Mouse (Mus musculus): Measurements from ENCODE around the gene Tmem108. TPM values are rescaled to one million over a fixed set of nuclear protein-coding genes. Genes with fewer than 3 reads are reported as not detected.

Tmem108 gene
- polyA plus RNA-seq, 1 experiment from 2014 or later, result 14.2 TPM

DNA sequence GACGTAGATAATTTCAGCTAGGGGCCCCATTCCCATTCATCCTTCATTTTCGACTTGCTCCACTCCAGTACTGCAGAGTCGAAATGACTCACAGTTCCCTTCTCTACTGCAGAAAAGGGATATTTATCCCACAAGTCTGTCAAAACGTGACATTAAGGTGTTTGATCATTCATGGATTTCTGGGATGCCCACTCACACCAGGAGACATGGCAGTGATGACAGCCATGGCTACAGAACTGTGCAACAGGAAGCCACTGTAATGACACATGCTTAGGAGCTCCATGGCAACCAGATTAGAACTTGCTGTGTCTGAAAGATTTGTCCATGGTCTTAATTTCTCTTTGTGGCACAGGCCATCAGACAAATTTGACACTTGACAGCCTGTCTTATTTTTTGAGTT lies 168.6 kb downstream of the Tmem108 start:
- ATAC-seq (replicated peaks; ENCODE audit: insufficient number of reproducible peaks, low FRiP score, low TSS enrichment, low read depth) (no peak), DNase-seq (ENCODE audit: low spot score) (no peak)
- no peak overlapping the region for H3K4me3 ChIP-seq (ENCODE audit: low read depth, low read length)
- no peaks in the 10 kb centered on the region for H3K27me3 ChIP-seq (ENCODE audit: control insufficient read depth, insufficient read depth, low read length)
- 77% methylated on average over 4 of the region's 4 CpGs for WGBS
- no peak overlapping the region for H3K9ac ChIP-seq (replicated peaks; ENCODE audit: low read length)
- H3K27ac ChIP-seq (replicated peaks; ENCODE audit: low read depth, low read length), result no peak overlapping the region
- no peaks in the 10 kb centered on the region for H3K4me1 ChIP-seq (ENCODE audit: control insufficient read depth, insufficient read depth, low read length)
- H3K4me2 ChIP-seq (ENCODE audit: low read depth, low read length), result no peak overlapping the region
- no peaks in the 10 kb centered on the region for H3K36me3 ChIP-seq (replicated peaks; ENCODE audit: control insufficient read depth, insufficient read depth, low read depth, low read length)
- H3K9me3 ChIP-seq (replicated peaks; ENCODE audit: control insufficient read depth, low read length), result no peaks in the 10 kb centered on the region

DNA sequence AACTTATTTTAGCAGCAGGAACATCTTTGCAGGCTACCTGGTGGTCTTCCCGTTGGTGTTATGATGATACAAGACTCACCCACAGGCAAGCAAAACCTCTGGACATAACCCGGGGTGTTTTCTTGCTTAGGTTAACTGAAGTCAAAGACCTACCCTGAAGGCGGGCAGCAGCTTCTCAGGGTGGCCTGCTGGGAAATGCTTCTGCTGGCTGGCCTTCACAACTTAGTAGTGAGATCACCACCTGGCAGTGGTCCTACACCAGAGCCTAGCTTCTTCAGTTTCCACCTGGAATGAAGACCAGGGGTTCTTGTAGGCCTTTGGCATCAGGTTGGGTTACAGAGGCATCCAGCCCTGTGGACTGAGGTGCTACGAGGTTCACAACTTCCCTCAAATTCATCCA lies 169.7 kb downstream of the Tmem108 start:
- H3K27ac ChIP-seq (replicated peaks; ENCODE audit: low read depth, low read length), result no peak overlapping the region
- H3K4me3 ChIP-seq (ENCODE audit: low read depth, low read length), result no peak overlapping the region
- no peak overlapping the region for H3K4me2 ChIP-seq (ENCODE audit: low read depth, low read length)
- no peaks in the 10 kb centered on the region for H3K4me1 ChIP-seq (ENCODE audit: control insufficient read depth, insufficient read depth, low read length)
- H3K9me3 ChIP-seq (replicated peaks; ENCODE audit: control insufficient read depth, low read length), result no peaks in the 10 kb centered on the region
- DNase-seq (ENCODE audit: low spot score) (no peak), ATAC-seq (replicated peaks; ENCODE audit: insufficient number of reproducible peaks, low FRiP score, low TSS enrichment, low read depth) (no peak)
- 77% methylated on average over 4 of the region's 4 CpGs for WGBS
- no peaks in the 10 kb centered on the region for H3K36me3 ChIP-seq (replicated peaks; ENCODE audit: control insufficient read depth, insufficient read depth, low read depth, low read length)
- no peak overlapping the region for H3K9ac ChIP-seq (replicated peaks; ENCODE audit: low read length)
- H3K27me3 ChIP-seq (ENCODE audit: control insufficient read depth, insufficient read depth, low read length), result no peaks in the 10 kb centered on the region

DNA sequence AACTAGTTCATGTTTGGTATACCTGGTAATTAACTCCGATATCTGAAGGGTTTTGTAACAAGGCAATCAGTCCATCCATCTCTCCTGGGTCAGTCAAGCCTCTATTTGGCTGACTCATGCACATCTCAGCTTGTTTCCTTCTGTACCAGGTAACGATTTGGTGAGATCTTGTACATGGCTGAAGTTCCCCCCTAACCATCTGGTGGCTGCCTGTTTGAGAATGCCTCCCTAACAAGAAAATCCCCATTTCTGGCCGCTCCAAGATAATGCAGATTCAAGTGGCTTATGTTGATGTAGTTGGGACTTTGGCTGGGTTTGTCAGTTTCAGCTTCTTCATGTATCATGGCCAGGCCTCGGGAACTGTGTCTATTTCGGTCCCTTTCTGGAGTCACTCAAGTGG lies 170.8 kb downstream of the Tmem108 start:
- no peak overlapping the region for H3K27ac ChIP-seq (replicated peaks; ENCODE audit: low read depth, low read length)
- no peak overlapping the region for H3K4me2 ChIP-seq (ENCODE audit: low read depth, low read length)
- no peak overlapping the region for H3K9ac ChIP-seq (replicated peaks; ENCODE audit: low read length)
- WGBS, result 89% methylated on average over 5 of the region's 5 CpGs
- ATAC-seq (replicated peaks; ENCODE audit: insufficient number of reproducible peaks, low FRiP score, low TSS enrichment, low read depth) (no peak), DNase-seq (ENCODE audit: low spot score) (no peak)
- no peaks in the 10 kb centered on the region for H3K36me3 ChIP-seq (replicated peaks; ENCODE audit: control insufficient read depth, insufficient read depth, low read depth, low read length)
- no peak overlapping the region for H3K4me3 ChIP-seq (ENCODE audit: low read depth, low read length)
- H3K9me3 ChIP-seq (replicated peaks; ENCODE audit: control insufficient read depth, low read length), result no peaks in the 10 kb centered on the region
- no peaks in the 10 kb centered on the region for H3K27me3 ChIP-seq (ENCODE audit: control insufficient read depth, insufficient read depth, low read length)
- H3K4me1 ChIP-seq (ENCODE audit: control insufficient read depth, insufficient read depth, low read length), result no peaks in the 10 kb centered on the region

DNA sequence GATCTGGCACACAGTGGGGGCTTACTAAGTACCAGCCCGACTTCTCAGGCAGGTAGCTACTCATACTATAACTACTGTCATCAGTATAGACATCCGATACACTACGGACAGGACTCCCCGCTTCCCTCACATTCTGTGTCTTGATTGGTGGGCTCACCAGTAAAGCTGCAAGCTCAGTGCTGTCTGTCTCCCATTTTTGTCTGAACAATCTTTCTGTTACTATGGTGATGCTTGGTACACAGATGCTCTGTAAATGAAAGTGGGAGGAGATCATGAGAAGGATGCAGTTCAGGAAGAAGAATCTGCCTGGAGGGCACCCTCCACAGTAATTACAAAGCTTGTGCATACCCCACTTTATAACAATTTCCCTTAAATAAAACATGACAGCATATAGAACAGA lies 176.8 kb downstream of the Tmem108 start:
- WGBS, result 79% methylated on average over 4 of the region's 4 CpGs
- ATAC-seq (replicated peaks; ENCODE audit: insufficient number of reproducible peaks, low FRiP score, low TSS enrichment, low read depth) (no peak), DNase-seq (ENCODE audit: low spot score) (peak; percentile 27)
- Histone ChIP-seq H3K4me1 (ENCODE audit: control insufficient read depth, insufficient read depth, low read length) (no peaks in the 10 kb centered on the region), H3K9ac (replicated peaks; ENCODE audit: low read length) (no peak overlapping the region), H3K27ac (replicated peaks; ENCODE audit: low read depth, low read length) (no peak overlapping the region), H3K27me3 (ENCODE audit: control insufficient read depth, insufficient read depth, low read length) (no peaks in the 10 kb centered on the region), H3K4me2 (ENCODE audit: low read depth, low read length) (no peak overlapping the region), H3K36me3 (replicated peaks; ENCODE audit: control insufficient read depth, insufficient read depth, low read depth, low read length) (no peaks in the 10 kb centered on the region), H3K9me3 (replicated peaks; ENCODE audit: control insufficient read depth, low read length) (no peaks in the 10 kb centered on the region), H3K4me3 (ENCODE audit: low read depth, low read length) (no peak overlapping the region)

DNA sequence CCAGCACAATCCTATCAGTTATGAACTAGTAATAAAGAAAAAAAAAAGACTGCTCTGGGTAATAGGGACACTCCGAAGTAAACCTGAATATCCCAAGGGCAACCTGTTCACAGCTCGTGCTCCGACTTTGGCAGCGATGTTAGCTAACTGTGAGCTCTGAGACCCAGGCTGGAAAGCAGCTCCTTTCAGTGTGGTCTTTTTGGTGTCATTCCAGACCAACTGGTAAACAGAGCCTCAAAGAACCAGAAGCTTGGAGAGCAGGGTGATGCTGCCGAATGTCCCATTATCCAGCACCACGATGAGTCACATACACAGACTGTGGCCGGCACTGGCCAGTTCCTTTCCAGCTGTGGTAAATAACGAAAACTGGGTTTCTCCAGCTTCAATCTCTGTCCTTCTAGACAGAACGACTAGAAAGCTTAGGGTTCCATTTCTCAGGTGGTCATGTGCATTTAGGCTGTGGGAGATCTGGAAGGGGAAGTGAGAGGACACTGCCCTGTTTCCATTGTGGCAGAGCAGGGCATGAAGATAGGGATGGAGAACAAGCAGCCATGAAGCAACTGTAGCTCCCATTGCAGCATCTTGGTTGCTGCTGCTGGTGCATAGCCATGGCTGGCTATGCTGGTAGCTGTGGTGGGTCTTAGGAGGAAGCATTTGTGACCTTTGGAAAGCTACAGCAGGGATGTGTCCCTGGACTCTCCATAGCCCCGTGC lies 179.2 kb downstream of the Tmem108 start:
- Histone ChIP-seq H3K9me3 (replicated peaks; ENCODE audit: control insufficient read depth, low read length) (no peaks in the 10 kb centered on the region), H3K4me2 (ENCODE audit: low read depth, low read length) (no peak overlapping the region), H3K4me3 (ENCODE audit: low read depth, low read length) (no peak overlapping the region), H3K27ac (replicated peaks; ENCODE audit: low read depth, low read length) (no peak overlapping the region), H3K9ac (replicated peaks; ENCODE audit: low read length) (no peak overlapping the region), H3K4me1 (ENCODE audit: control insufficient read depth, insufficient read depth, low read length) (no peaks in the 10 kb centered on the region), H3K36me3 (replicated peaks; ENCODE audit: control insufficient read depth, insufficient read depth, low read depth, low read length) (no peaks in the 10 kb centered on the region), H3K27me3 (ENCODE audit: control insufficient read depth, insufficient read depth, low read length) (no peaks in the 10 kb centered on the region)
- 87% methylated on average over 10 of the region's 10 CpGs for WGBS
- DNase-seq (ENCODE audit: low spot score) (no peak), ATAC-seq (replicated peaks; ENCODE audit: insufficient number of reproducible peaks, low FRiP score, low TSS enrichment, low read depth) (no peak)

DNA sequence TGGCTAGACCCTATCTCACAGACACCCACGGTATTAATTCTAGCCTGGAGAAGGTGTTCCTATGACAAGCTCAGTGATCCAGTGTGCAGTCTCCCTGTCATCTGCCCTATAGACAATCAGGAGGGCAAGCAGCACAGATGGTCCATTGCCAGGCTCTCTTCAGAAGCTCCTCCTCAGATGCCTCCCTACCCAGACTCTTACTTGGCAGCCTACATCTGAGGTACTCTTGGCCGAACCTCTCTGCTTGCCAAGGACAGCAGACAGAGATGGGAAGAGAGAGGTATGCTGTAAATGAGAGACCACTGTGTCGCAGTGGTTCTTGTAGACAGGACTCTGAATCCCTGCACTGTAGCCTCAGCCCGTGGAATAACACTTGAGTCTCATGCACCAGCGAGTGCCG lies 181.0 kb downstream of the Tmem108 start:
- Histone ChIP-seq H3K4me2 (ENCODE audit: low read depth, low read length) (no peak overlapping the region), H3K4me3 (ENCODE audit: low read depth, low read length) (no peak overlapping the region), H3K36me3 (replicated peaks; ENCODE audit: control insufficient read depth, insufficient read depth, low read depth, low read length) (no peaks in the 10 kb centered on the region), H3K9ac (replicated peaks; ENCODE audit: low read length) (no peak overlapping the region), H3K9me3 (replicated peaks; ENCODE audit: control insufficient read depth, low read length) (no peaks in the 10 kb centered on the region), H3K4me1 (ENCODE audit: control insufficient read depth, insufficient read depth, low read length) (no peaks in the 10 kb centered on the region), H3K27me3 (ENCODE audit: control insufficient read depth, insufficient read depth, low read length) (no peaks in the 10 kb centered on the region), H3K27ac (replicated peaks; ENCODE audit: low read depth, low read length) (no peak overlapping the region)
- no peak for ATAC-seq (replicated peaks; ENCODE audit: insufficient number of reproducible peaks, low FRiP score, low TSS enrichment, low read depth)
- no peak for DNase-seq (ENCODE audit: low spot score)
- 91% methylated on average over 6 of the region's 6 CpGs for WGBS

DNA sequence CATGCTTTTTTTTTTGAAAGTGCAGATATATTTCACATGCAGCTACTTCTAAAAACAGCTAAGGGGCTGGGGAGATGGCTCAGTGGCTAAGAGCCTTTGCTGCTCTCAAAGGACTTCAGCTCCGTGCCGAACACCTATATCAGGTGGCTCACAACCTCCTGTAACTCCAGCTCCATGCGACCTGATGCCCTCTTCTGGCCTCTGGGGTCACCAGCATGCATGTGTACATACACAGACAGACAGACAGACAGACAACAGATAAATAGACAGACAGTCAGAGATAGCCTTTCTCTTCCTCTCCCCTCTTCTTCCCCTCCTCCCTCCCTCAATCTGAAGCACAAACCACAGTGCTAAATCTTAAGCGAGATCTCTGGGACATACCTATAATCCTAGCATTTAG lies 181.5 kb downstream of the Tmem108 start:
- DNase-seq (ENCODE audit: low spot score) (no peak), ATAC-seq (replicated peaks; ENCODE audit: insufficient number of reproducible peaks, low FRiP score, low TSS enrichment, low read depth) (no peak)
- Histone ChIP-seq H3K27ac (replicated peaks; ENCODE audit: low read depth, low read length) (no peak overlapping the region), H3K36me3 (replicated peaks; ENCODE audit: control insufficient read depth, insufficient read depth, low read depth, low read length) (no peaks in the 10 kb centered on the region), H3K4me3 (ENCODE audit: low read depth, low read length) (no peak overlapping the region), H3K4me1 (ENCODE audit: control insufficient read depth, insufficient read depth, low read length) (no peaks in the 10 kb centered on the region), H3K9ac (replicated peaks; ENCODE audit: low read length) (no peak overlapping the region), H3K27me3 (ENCODE audit: control insufficient read depth, insufficient read depth, low read length) (no peaks in the 10 kb centered on the region), H3K4me2 (ENCODE audit: low read depth, low read length) (no peak overlapping the region), H3K9me3 (replicated peaks; ENCODE audit: control insufficient read depth, low read length) (no peaks in the 10 kb centered on the region)
- 90% methylated on average over 4 of the region's 4 CpGs for WGBS

DNA sequence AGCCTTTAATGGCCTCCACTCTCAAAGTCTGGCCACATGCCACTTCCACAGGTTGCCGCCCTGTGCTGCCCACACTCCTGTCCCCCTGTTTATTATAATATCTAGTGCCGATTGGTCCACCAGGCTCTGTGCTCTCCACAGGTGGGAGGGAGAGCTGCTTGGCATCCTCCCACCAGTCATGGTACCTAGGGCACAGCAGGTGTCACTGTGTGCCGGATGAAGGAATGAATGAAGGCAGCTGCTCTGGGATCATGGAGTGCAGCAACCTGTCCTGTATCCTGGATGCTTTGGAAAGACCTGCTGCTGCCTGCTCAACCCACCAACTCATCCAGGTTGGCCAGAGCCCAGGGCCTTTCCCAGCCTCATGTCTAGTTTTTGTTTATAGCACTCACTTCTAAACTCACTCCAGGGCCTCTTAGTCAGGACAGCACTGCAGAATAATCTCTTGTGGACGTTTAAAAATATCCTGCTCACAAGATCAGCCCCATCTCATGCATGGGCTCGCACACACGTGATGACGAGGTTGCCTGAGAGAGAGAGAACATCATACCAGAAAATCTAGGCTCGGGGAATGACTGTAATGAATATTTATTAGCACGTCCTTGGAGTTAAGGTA lies 182.1 kb downstream of the Tmem108 start:
- no peak overlapping the region for H3K9ac ChIP-seq (replicated peaks; ENCODE audit: low read length)
- DNase-seq (ENCODE audit: low spot score) (no peak), ATAC-seq (replicated peaks; ENCODE audit: insufficient number of reproducible peaks, low FRiP score, low TSS enrichment, low read depth) (no peak)
- H3K4me3 ChIP-seq (ENCODE audit: low read depth, low read length), result no peak overlapping the region
- H3K4me1 ChIP-seq (ENCODE audit: control insufficient read depth, insufficient read depth, low read length), result no peaks in the 10 kb centered on the region
- H3K36me3 ChIP-seq (replicated peaks; ENCODE audit: control insufficient read depth, insufficient read depth, low read depth, low read length), result no peaks in the 10 kb centered on the region
- no peak overlapping the region for H3K27ac ChIP-seq (replicated peaks; ENCODE audit: low read depth, low read length)
- WGBS, result 91% methylated on average over 9 of the region's 9 CpGs
- no peaks in the 10 kb centered on the region for H3K9me3 ChIP-seq (replicated peaks; ENCODE audit: control insufficient read depth, low read length)
- H3K4me2 ChIP-seq (ENCODE audit: low read depth, low read length), result no peak overlapping the region
- H3K27me3 ChIP-seq (ENCODE audit: control insufficient read depth, insufficient read depth, low read length), result no peaks in the 10 kb centered on the region
